Comparison of ENCODE assay signal across 12 mouse cellular contexts in the genomic region with DNA sequence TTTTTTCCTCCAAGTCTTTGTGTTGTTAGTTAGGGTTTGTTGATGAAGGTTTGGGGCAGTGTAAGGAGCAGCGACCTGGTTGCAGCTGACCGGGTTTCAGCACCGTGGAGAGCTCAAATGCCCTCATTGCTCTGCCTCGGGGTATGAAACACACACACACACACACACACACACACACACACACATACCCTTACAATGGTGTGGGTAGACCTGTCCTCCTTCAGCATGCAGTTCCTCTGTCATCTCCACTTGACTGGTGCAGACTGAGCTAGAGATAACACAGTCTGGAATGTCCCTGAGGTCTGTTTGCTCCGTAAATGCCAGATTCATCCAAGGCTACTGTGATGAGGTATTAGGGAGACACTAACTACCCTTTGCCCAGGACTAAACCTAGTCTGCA. TPM values are rescaled to one million over a fixed set of nuclear protein-coding genes. Genes with fewer than 3 reads are reported as not detected.
DNase-seq lines count a peak whose midpoint lies in the region; ATAC-seq lines count a peak whose summit lies in the region.
"Had no signal": no experiment of that assay in that cellular context is flagged by ENCODE, and none has a peak within 500 bp of the region (broad histone marks: within the 10 kb centered on the region; RNA-seq: fewer than 3 reads in every experiment).

No protein-coding gene starts in this region.

- whole genome bisulfite sequencing in hindbrain, embryonic 12.5 days = 12% methylated on average over 5 of the region's 5 CpGs
- 17% methylated on average over 5 of the region's 5 CpGs for WGBS in midbrain, embryonic 11.5 days

- peak overlapping the region; percentile 93 for H3K27ac ChIP-seq in hindbrain, embryonic 12.5 days
- H3K27ac ChIP-seq in midbrain, embryonic 11.5 days (ENCODE audit: low read depth, low read length) = peak overlapping the region; percentile 58
- H3K27ac ChIP-seq: liver, embryonic 13.5 days had no signal

- intact Hi-C loops in left cerebral cortex, postnatal 25 days (cut with DNase I) = loop anchor here (2.0 kb wide), 1 partner anchor 30 kb away; no protein-coding TSS in a partner anchor

- 0 out of 2 replicates have a peak overlapping the region, but pooled peaks have one; percentile 8 for H3K9ac ChIP-seq in hindbrain, embryonic 12.5 days
- peak overlapping the region; percentile 16; the same call in 1 of the 2 replicates for H3K9ac ChIP-seq in midbrain, embryonic 11.5 days (ENCODE audit: low read length)
- H3K9ac ChIP-seq: liver, embryonic 13.5 days had no signal

- peak; percentile 41 for DNase-seq in ES-CJ7 (ENCODE audit: low read depth, low spot score)
- DNase-seq in embryo, embryonic 10 days (ENCODE audit: low spot score) = peak; percentile 66
- DNase-seq in midbrain, embryonic 11.5 days (ENCODE audit: low spot score, missing footprints) = peak; percentile 89
- DNase-seq in left cerebral cortex, postnatal 25 days (ENCODE audit: low spot score in 2 of 2) = no peak
- no peak for DNase-seq in cerebellum, postnatal 36 days
- DNase-seq in gastrocnemius, adult 8-10 months (ENCODE audit: low spot score in 2 of 2) = no peak
- no peak for DNase-seq in thymus, postnatal 36 days
- DNase-seq: liver, embryonic 13.5 days had no signal

- H3K9me3 ChIP-seq in hindbrain, embryonic 12.5 days (replicated peaks) = no peaks in the 10 kb centered on the region
- H3K9me3 ChIP-seq in midbrain, embryonic 11.5 days (ENCODE audit: control insufficient read depth, low read length) = no peaks in the 10 kb centered on the region
- H3K9me3 ChIP-seq: liver, embryonic 13.5 days had no signal

- 0 out of 2 replicates have a peak, but pooled peaks have one; percentile 6 for ATAC-seq in hindbrain, embryonic 12.5 days (ENCODE audit: low FRiP score)
- 0 out of 2 replicates have a peak, but pooled peaks have one; percentile 25 for ATAC-seq in midbrain, embryonic 11.5 days (ENCODE audit: low FRiP score)

- peaks cover 27% of the 10 kb centered on the region for H3K36me3 ChIP-seq in hindbrain, embryonic 12.5 days
- no peaks in the 10 kb centered on the region; the same call in 1 of the 2 replicates for H3K36me3 ChIP-seq in midbrain, embryonic 11.5 days (ENCODE audit: control insufficient read depth, insufficient read depth, low read length)

- no peak overlapping the region for H3K4me3 ChIP-seq in hindbrain, embryonic 12.5 days
- no peak overlapping the region for H3K4me3 ChIP-seq in midbrain, embryonic 11.5 days (ENCODE audit: low read depth, low read length)
- H3K4me3 ChIP-seq: liver, embryonic 13.5 days had no signal

- peak overlapping the region; percentile 36; the same call in 1 of the 2 replicates for H3K4me2 ChIP-seq in hindbrain, embryonic 12.5 days (replicated peaks)
- no peak overlapping the region for H3K4me2 ChIP-seq in midbrain, embryonic 11.5 days
- H3K4me2 ChIP-seq: liver, embryonic 13.5 days had no signal

- H3K4me1 ChIP-seq in hindbrain, embryonic 12.5 days = peaks cover 28% of the 10 kb centered on the region
- peaks cover 23% of the 10 kb centered on the region for H3K4me1 ChIP-seq in midbrain, embryonic 11.5 days (ENCODE audit: control insufficient read depth, insufficient read depth, low read length)

- peaks cover 15% of the 10 kb centered on the region for H3K27me3 ChIP-seq in hindbrain, embryonic 12.5 days
- H3K27me3 ChIP-seq in midbrain, embryonic 11.5 days (ENCODE audit: control insufficient read depth, insufficient read depth, low read length) = no peaks in the 10 kb centered on the region; the same call in 1 of the 2 replicates
- H3K27me3 ChIP-seq: liver, embryonic 13.5 days had no signal

RNA-seq across cellular contexts. Expression of a gene that starts 12.0 kb away (rescaled TPM):
- polyA plus RNA-seq in hindbrain, embryonic 12.5 days (2016; fragmentation: Nextera tagmentation; extraction: Ambion mirVana) = 63.2 and 63.4 TPM in 2 replicates
- 85.0 and 85.9 TPM in 2 replicates for polyA plus RNA-seq in midbrain, embryonic 11.5 days (2014; fragmentation: Nextera tagmentation; extraction: Ambion mirVana)
- total RNA-seq in left cerebral cortex, postnatal 25 days (2021) = 10 to 100 TPM; 23.0 to 26.4 TPM
- total RNA-seq in gastrocnemius, adult 8-10 months (2022) = 10 to 100 TPM; 18.5 to 19.7 (median 19.1) TPM

RNA-seq across cellular contexts. Expression of a gene that starts 32.8 kb away (rescaled TPM):
- 4.9 and 9.1 TPM in 2 replicates for polyA plus RNA-seq in hindbrain, embryonic 12.5 days (2016; fragmentation: Nextera tagmentation; extraction: Ambion mirVana)
- 0.52 and 1.1 TPM in 2 replicates for polyA plus RNA-seq in midbrain, embryonic 11.5 days (2014; fragmentation: Nextera tagmentation; extraction: Ambion mirVana)
- total RNA-seq in left cerebral cortex, postnatal 25 days (2021) = 10 to 100 TPM; 18.0 to 19.6 TPM
- total RNA-seq in gastrocnemius, adult 8-10 months (2022) = 100 to 1,000 TPM; 508 to 760 (median 618) TPM
- total RNA-seq: hematopoietic stem cell, adult 5-6 weeks; MEL had no signal

RNA-seq across cellular contexts. Expression of a gene that starts 50.5 kb away (rescaled TPM):
- not detected in 2 replicates for polyA plus RNA-seq in hindbrain, embryonic 12.5 days (2016; fragmentation: Nextera tagmentation; extraction: Ambion mirVana)
- polyA plus RNA-seq in midbrain, embryonic 11.5 days (2014; fragmentation: Nextera tagmentation; extraction: Ambion mirVana) = not detected in 2 replicates
- total RNA-seq in left cerebral cortex, postnatal 25 days (2021) = not detected
- total RNA-seq in gastrocnemius, adult 8-10 months (2022) = not detected
- total RNA-seq: hematopoietic stem cell, adult 5-6 weeks; MEL had no signal
- polyA plus RNA-seq: liver, embryonic 13.5 days; stomach, embryonic 16.5 days had no signal

Comparison
In these comparisons a context has a peak if more than half of its experiments do, and no peak if none do; other contexts are left out.
1. DNase-seq: peak in ES-CJ7 (single experiment), embryo, embryonic 10 days (single experiment) and midbrain, embryonic 11.5 days (single experiment); none in left cerebral cortex, postnatal 25 days (0 of 2), cerebellum, postnatal 36 days (0 of 2), gastrocnemius, adult 8-10 months (0 of 2) and thymus, postnatal 36 days (0 of 2).
2. RNA of a gene that starts 32.8 kb away (total RNA-seq): 508 to 760 TPM in gastrocnemius, adult 8-10 months; 18.0 to 19.6 TPM in left cerebral cortex, postnatal 25 days; every median in the first group is over 10 times any median in the second.